Mouse (Mus musculus) E14TG2a.4 (cell line): Measurements from ENCODE around the gene Dcaf6.

Source experiments
- CTCF ChIP-seq: conservative IDR thresholded peaks from 2 replicates; pipeline ENCODE4 v1.5.1; 2014; ENCODE audit warnings: low read length
- POU5F1 ChIP-seq: IDR thresholded peaks from 2 replicates; pipeline ENCODE4 v1.6.1; 2014; ENCODE audit warnings: low read length, borderline replicate concordance

DNA sequence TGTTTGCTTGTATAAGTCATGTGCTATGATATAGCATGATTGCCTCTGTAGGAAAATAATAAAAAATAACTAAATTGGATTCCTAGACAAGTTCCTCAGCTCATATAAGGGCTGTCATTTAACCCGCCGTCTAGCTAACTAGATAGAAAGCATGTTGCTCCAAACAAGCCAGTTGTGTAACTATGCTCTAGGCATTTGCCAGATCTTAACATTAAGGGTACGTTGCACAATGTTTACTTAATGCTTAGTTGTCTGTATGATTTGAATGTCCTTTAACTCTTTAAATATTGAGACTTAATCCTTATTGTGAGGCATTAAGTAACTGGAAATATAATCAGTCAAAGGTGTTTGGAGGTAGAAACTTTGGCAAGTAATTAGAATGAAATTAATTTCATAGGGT, 4.3 kb upstream of the Dcaf6 start:
- TF ChIP-seq CTCF: no peak
- no peak for TF ChIP-seq POU5F1
